Mouse (Mus musculus): ENCODE data around the gene Tha1. TPM values are rescaled to one million over a fixed set of nuclear protein-coding genes. Genes with fewer than 3 reads are reported as not detected.

Gene Tha1
- polyA plus RNA-seq, 1 experiment from 2014 or later: 3.0 TPM

- Histone ChIP-seq H3K27me3 (ENCODE audit: control insufficient read depth, insufficient read depth, low read length) (no peaks in the 10 kb centered on the region), H3K4me2 (peak within 1 kb of the TSS; percentile 78), H3K36me3 (ENCODE audit: control insufficient read depth, insufficient read depth, low read length) (peaks cover 15% of the 10 kb centered on the region), H3K9me3 (replicated peaks; ENCODE audit: control insufficient read depth, low read length) (no peaks in the 10 kb centered on the region), H3K9ac (ENCODE audit: low read depth, low read length) (peak within 1 kb of the TSS; percentile 86), H3K4me1 (ENCODE audit: control insufficient read depth, insufficient read depth, low read length) (peaks cover 21% of the 10 kb centered on the region), H3K27ac (ENCODE audit: low read depth, low read length) (peak within 1 kb of the TSS; percentile 84), H3K4me3 (ENCODE audit: low read depth, low read length) (peak within 1 kb of the TSS; percentile 66)
- 0% methylated on average over 44 of the region's 51 CpGs for WGBS (ENCODE audit: insufficient replicate concordance)
- ATAC-seq (replicated peaks; ENCODE audit: insufficient number of reproducible peaks, low FRiP score, low TSS enrichment): peak; percentile 92
These were observed 24.2 kb downstream of the Tha1 start, which contains the start of gene Birc5 for GRCm38 (mm10) chr11:117848985-117849671. Gene Birc5, plus strand, starts transcription at chr11:117849251.

GRCm38 (mm10) chr11:117848271-117848984 is 24.9 kb downstream of the Tha1 start:
- ATAC-seq (replicated peaks; ENCODE audit: insufficient number of reproducible peaks, low FRiP score, low TSS enrichment): peak; percentile 62
- Histone ChIP-seq H3K4me2 (peak overlapping the region; percentile 78), H3K36me3 (ENCODE audit: control insufficient read depth, insufficient read depth, low read length) (peaks cover 8% of the 10 kb centered on the region), H3K9ac (ENCODE audit: low read depth, low read length) (peak overlapping the region; percentile 68), H3K27ac (ENCODE audit: low read depth, low read length) (peak overlapping the region; percentile 84), H3K27me3 (ENCODE audit: control insufficient read depth, insufficient read depth, low read length) (no peaks in the 10 kb centered on the region), H3K9me3 (replicated peaks; ENCODE audit: control insufficient read depth, low read length) (no peaks in the 10 kb centered on the region), H3K4me1 (ENCODE audit: control insufficient read depth, insufficient read depth, low read length) (peaks cover 21% of the 10 kb centered on the region), H3K4me3 (ENCODE audit: low read depth, low read length) (peak overlapping the region; percentile 66)
- 11% methylated on average over 19 of the region's 19 CpGs for WGBS (ENCODE audit: insufficient replicate concordance)

DNA sequence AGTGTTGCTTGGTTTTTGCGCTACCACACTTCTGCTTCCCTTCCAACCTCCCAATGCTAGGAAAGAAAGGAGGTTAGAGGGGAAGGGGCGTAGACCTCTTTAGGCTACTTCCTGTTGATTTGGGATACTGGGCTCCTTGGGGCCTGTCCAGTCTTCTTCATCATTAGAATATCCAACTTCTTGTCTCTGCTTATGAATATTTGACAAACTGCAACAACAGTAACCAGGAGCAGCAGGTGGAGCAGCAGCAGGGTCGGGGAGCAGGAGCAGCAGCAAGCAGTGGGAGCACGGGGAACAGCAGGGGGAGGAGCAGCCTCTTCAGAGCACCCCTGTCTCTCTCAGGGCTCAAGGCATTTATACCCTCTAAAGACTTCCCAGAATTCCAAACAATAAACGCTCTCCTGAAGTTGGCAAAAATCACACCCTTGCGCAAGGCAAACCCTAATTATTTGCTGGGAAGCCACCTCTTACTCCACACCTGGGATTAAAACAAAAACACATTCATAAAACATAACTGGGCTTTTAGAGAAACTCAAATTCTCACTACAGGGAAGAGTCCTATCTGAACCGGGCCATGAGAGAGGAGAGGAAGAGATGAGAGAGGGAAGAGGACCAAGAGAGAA is 25.6 kb downstream of the Tha1 start:
- H3K27ac ChIP-seq (ENCODE audit: low read depth, low read length): peak overlapping the region; percentile 84
- H3K4me1 ChIP-seq (ENCODE audit: control insufficient read depth, insufficient read depth, low read length): peaks cover 21% of the 10 kb centered on the region
- ATAC-seq (replicated peaks; ENCODE audit: insufficient number of reproducible peaks, low FRiP score, low TSS enrichment): no peak
- peak overlapping the region; percentile 78 for H3K4me2 ChIP-seq
- H3K27me3 ChIP-seq (ENCODE audit: control insufficient read depth, insufficient read depth, low read length): no peaks in the 10 kb centered on the region
- H3K9ac ChIP-seq (ENCODE audit: low read depth, low read length): peak overlapping the region; percentile 68
- H3K4me3 ChIP-seq (ENCODE audit: low read depth, low read length): peak overlapping the region; percentile 66; the same call in 1 of the 2 replicates
- H3K36me3 ChIP-seq (ENCODE audit: control insufficient read depth, insufficient read depth, low read length): peaks cover 1% of the 10 kb centered on the region; the same call in 1 of the 2 replicates
- H3K9me3 ChIP-seq (replicated peaks; ENCODE audit: control insufficient read depth, low read length): no peaks in the 10 kb centered on the region
- WGBS (ENCODE audit: insufficient replicate concordance): 83% methylated on average over 7 of the region's 7 CpGs

DNA sequence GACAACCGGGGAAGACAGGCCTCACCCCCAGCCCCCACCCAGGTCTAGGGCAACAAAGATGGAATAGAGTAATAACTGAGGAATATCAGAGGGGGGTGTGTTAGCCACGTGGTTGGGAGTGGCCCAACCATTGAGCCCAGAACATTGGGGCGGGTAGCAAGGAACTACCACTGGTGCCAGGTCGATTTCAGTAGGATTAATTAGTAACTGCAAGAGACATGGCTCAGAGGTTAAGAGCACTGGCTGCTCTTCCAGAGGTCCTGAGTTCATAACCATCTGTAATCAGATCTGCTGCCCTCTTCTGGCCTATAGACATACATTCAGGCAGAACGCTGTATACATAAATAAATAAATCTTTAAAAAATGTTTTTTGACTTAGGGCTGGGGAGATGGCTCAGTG is 26.6 kb downstream of the Tha1 start:
- Histone ChIP-seq H3K9ac (ENCODE audit: low read depth, low read length) (no peak overlapping the region), H3K4me3 (ENCODE audit: low read depth, low read length) (no peak overlapping the region), H3K27ac (ENCODE audit: low read depth, low read length) (no peak overlapping the region), H3K4me1 (ENCODE audit: control insufficient read depth, insufficient read depth, low read length) (peaks cover 21% of the 10 kb centered on the region), H3K36me3 (ENCODE audit: control insufficient read depth, insufficient read depth, low read length) (no peaks in the 10 kb centered on the region), H3K27me3 (ENCODE audit: control insufficient read depth, insufficient read depth, low read length) (no peaks in the 10 kb centered on the region), H3K4me2 (no peak overlapping the region), H3K9me3 (replicated peaks; ENCODE audit: control insufficient read depth, low read length) (no peaks in the 10 kb centered on the region)
- WGBS (ENCODE audit: insufficient replicate concordance): 50% methylated on average over 5 of the region's 5 CpGs
- ATAC-seq (replicated peaks; ENCODE audit: insufficient number of reproducible peaks, low FRiP score, low TSS enrichment): no peak

- Histone ChIP-seq H3K27ac (ENCODE audit: low read depth, low read length) (no peak overlapping the region), H3K4me3 (ENCODE audit: low read depth, low read length) (no peak overlapping the region), H3K9me3 (replicated peaks; ENCODE audit: control insufficient read depth, low read length) (no peaks in the 10 kb centered on the region), H3K27me3 (ENCODE audit: control insufficient read depth, insufficient read depth, low read length) (no peaks in the 10 kb centered on the region), H3K36me3 (ENCODE audit: control insufficient read depth, insufficient read depth, low read length) (no peaks in the 10 kb centered on the region), H3K4me2 (no peak overlapping the region), H3K9ac (ENCODE audit: low read depth, low read length) (no peak overlapping the region), H3K4me1 (ENCODE audit: control insufficient read depth, insufficient read depth, low read length) (peaks cover 21% of the 10 kb centered on the region)
- no peak for ATAC-seq (replicated peaks; ENCODE audit: insufficient number of reproducible peaks, low FRiP score, low TSS enrichment)
- WGBS (ENCODE audit: insufficient replicate concordance): 83% methylated on average over 2 of the region's 2 CpGs
These were observed 27.6 kb downstream of the Tha1 start for GRCm38 (mm10) chr11:117845651-117846050.

GRCm38 (mm10) chr11:117844997-117845396 is 28.3 kb downstream of the Tha1 start:
- H3K4me2 ChIP-seq: no peak overlapping the region
- H3K27ac ChIP-seq (ENCODE audit: low read depth, low read length): no peak overlapping the region
- WGBS (ENCODE audit: insufficient replicate concordance): 68% methylated on average over 2 of the region's 2 CpGs
- H3K36me3 ChIP-seq (ENCODE audit: control insufficient read depth, insufficient read depth, low read length): no peaks in the 10 kb centered on the region
- no peaks in the 10 kb centered on the region for H3K27me3 ChIP-seq (ENCODE audit: control insufficient read depth, insufficient read depth, low read length)
- H3K4me1 ChIP-seq (ENCODE audit: control insufficient read depth, insufficient read depth, low read length): peaks cover 15% of the 10 kb centered on the region
- ATAC-seq (replicated peaks; ENCODE audit: insufficient number of reproducible peaks, low FRiP score, low TSS enrichment): no peak
- H3K9me3 ChIP-seq (replicated peaks; ENCODE audit: control insufficient read depth, low read length): no peaks in the 10 kb centered on the region
- H3K4me3 ChIP-seq (ENCODE audit: low read depth, low read length): no peak overlapping the region
- no peak overlapping the region for H3K9ac ChIP-seq (ENCODE audit: low read depth, low read length)

- Histone ChIP-seq H3K27me3 (ENCODE audit: control insufficient read depth, insufficient read depth, low read length) (no peaks in the 10 kb centered on the region), H3K27ac (ENCODE audit: low read depth, low read length) (no peak overlapping the region), H3K36me3 (ENCODE audit: control insufficient read depth, insufficient read depth, low read length) (no peaks in the 10 kb centered on the region), H3K4me1 (ENCODE audit: control insufficient read depth, insufficient read depth, low read length) (peaks cover 15% of the 10 kb centered on the region), H3K9ac (ENCODE audit: low read depth, low read length) (no peak overlapping the region), H3K4me2 (no peak overlapping the region), H3K4me3 (ENCODE audit: low read depth, low read length) (no peak overlapping the region), H3K9me3 (replicated peaks; ENCODE audit: control insufficient read depth, low read length) (no peaks in the 10 kb centered on the region)
- WGBS (ENCODE audit: insufficient replicate concordance): 66% methylated on average over 2 of the region's 2 CpGs
- no peak for ATAC-seq (replicated peaks; ENCODE audit: insufficient number of reproducible peaks, low FRiP score, low TSS enrichment)
These were observed 29.8 kb downstream of the Tha1 start for GRCm38 (mm10) chr11:117843434-117843833.

GRCm38 (mm10) chr11:117840910-117841309 is 32.4 kb downstream of the Tha1 start:
- WGBS (ENCODE audit: insufficient replicate concordance): 32% methylated on average over 1 of the region's 1 CpGs
- Histone ChIP-seq H3K4me3 (ENCODE audit: low read depth, low read length) (no peak overlapping the region), H3K36me3 (ENCODE audit: control insufficient read depth, insufficient read depth, low read length) (no peaks in the 10 kb centered on the region), H3K4me2 (no peak overlapping the region), H3K9me3 (replicated peaks; ENCODE audit: control insufficient read depth, low read length) (no peaks in the 10 kb centered on the region), H3K27ac (ENCODE audit: low read depth, low read length) (no peak overlapping the region), H3K9ac (ENCODE audit: low read depth, low read length) (no peak overlapping the region), H3K27me3 (ENCODE audit: control insufficient read depth, insufficient read depth, low read length) (no peaks in the 10 kb centered on the region), H3K4me1 (ENCODE audit: control insufficient read depth, insufficient read depth, low read length) (peaks cover 5% of the 10 kb centered on the region; the same call in 1 of the 2 replicates)
- no peak for ATAC-seq (replicated peaks; ENCODE audit: insufficient number of reproducible peaks, low FRiP score, low TSS enrichment)

Measured in heart, embryonic 11.5 days (tissue).